Mouse (Mus musculus): ENCODE data around the gene Selenoo. TPM values are rescaled to one million over a fixed set of nuclear protein-coding genes. Genes with fewer than 3 reads are reported as not detected.

Selenoo gene
- polyA plus RNA-seq, 2 experiments from 2014 or later: 8.8 to 14.0 TPM

GRCm38 (mm10) chr15:89128382-89129350 is 39.8 kb downstream of the Selenoo start, which contains the start of gene Hdac10:
TSS of gene Hdac10 (minus strand) at chr15:89128700.
- ATAC-seq: peak; percentile 83

- no peak for ATAC-seq
Observed at GRCm38 (mm10) chr15:89130245-89130644, 41.4 kb downstream of the Selenoo start.

DNA sequence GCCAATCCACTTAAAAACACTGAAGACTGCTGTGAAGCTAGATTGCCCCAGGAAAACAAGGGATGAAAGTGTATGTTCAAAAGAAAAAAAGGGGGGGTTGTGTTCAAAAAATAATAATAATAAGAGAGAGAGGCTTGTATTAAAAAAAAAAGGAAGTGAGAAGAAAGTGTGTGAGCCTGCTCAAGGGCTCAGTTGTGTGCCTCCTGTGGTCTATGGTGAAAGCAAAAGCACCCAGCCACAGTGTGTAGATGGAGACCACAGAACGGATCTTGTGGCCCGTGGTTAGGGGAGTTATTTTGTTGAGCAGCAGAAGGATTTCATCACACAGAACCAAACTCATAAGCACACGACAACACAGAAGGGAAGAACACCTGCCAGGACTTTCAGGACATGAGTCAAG is 42.4 kb downstream of the Selenoo start:
- ATAC-seq: peak; percentile 74

DNA sequence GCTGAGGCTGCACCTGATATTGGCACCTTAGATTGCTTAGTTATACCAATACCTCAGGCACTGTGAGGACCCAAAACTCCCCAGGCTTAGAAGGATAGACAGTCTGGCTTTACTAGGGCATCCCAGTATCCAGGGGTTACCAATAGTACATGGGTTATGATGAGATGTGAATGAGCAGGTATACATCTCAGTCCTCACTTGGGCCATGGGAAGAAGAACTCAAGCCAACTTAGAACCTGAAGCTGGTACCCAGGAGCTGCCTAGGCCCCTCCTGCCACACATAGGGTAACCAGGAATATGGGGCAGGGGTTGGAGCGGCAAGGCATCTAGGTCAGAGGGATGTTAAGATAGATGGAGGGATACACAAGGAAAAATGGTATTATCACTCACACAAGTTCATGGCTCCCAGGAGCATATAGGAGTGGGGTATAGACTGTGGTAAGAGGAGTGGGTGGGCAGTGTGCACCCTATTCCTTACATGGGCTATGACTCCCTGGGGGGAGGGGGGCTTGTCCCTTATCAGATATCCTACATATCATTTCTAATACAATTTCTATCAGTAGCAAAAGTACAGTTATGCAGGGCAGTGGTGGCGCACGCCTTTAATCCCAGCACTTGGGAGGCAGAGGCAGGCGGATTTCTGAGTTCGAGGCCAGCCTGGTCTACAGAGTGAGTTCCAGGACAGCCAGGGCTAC is 47.7 kb downstream of the Selenoo start:
- no peak for ATAC-seq

DNA sequence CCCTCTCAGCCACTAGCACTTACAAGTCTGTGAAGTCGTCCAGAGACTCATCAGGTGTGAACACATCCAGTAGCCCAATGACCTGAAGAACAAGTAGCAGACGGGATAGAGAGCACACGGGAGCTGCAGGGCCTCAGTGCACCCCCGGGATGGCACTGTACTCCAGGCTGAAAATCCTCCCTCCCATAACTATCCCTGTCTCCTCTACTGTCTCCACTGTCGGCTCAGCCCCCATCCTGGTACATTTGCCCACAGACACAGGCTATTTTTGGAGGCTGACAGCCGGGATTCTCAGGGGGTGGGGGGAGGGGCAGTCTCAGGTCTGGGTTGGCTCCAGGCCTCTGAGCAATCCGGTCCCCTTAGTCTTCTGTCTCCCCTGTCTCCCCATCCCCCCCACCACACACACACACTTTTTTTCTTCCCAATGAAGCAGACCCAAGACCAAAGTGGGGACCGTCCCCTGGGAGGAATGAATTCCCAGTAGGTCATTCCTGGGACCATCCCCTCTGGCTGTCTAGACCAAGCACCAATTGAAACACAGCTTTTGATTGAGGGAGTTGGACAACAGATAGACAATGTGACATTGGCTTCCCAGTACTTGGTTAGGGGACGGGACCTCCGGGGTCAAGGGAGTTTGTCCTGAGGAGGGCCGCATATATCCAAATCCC is 48.6 kb downstream of the Selenoo start:
- ATAC-seq: no peak

DNA sequence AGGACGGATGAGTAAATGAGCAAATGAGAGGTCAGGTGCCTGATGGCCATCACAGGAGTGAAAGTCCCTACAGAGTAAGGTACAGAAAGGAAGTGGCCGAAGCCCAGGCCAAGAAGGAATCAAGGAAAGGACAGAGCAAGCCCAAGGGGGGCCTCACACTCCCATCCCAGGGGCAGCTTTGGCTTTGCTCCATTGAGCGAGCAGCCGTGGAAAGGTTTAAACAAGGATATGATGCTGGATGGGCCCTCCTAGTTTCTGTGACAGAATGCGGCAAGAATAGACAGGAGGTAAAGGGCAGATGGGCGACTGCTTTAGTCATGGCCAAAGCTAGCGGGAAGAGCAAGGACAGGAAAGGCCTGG is 49.1 kb downstream of the Selenoo start:
- no peak for ATAC-seq

DNA sequence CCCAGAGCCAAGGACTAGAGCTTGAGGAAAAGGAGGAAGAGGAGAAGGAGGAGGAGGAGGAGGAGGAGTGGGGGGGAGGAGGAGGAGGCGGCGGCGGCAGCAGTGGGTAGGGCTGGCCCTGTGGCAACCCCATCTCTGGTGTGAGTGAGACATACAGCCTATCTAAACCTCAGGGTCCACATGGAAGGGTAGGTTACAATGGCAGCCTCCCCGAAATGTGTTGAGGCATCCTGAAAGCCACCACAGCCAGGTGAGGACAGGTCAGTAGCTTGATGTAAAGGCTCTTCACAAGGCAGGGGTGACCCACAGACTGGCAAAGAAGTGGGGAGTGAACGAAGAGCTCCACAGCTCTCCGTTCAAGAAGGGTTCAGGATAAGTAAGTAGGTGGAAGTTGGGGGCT is 49.6 kb downstream of the Selenoo start:
- no peak for ATAC-seq

DNA sequence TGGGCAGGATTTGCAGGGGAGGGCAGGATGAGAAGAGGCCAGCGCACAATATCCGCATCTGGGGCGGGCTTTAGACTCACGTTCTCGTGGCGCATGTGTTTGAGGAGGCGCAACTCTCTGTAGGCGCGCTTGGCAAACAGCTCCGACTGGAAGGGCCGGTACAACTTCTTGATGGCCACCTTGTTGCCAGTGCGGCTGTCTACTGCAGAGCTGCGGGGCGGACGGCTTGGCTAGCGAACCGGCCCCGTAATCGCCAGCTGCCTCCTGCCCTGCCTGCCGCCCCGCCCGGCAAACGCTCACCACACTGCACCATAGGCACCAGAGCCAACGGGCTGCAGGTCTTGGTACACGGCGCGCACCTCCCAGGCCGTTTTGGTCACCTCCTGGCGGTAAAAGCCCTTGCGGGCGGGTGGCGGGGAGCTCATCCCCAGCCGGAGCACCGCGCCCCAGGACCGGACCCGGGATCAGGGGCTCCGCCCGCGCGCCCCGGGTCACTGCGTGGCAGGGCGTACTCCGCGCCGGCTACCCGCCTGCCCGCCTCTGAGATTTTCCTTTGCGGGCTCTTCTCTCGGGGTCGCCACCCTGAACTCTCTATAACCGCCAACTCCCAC is 51.3 kb downstream of the Selenoo start:
- ATAC-seq: peak; percentile 66

- ATAC-seq: peak; percentile 58
Observed at GRCm38 (mm10) chr15:89140659-89141252, 51.9 kb downstream of the Selenoo start, which contains the start of gene Mapk12. TSS of gene Mapk12 (minus strand) at chr15:89140703.

DNA sequence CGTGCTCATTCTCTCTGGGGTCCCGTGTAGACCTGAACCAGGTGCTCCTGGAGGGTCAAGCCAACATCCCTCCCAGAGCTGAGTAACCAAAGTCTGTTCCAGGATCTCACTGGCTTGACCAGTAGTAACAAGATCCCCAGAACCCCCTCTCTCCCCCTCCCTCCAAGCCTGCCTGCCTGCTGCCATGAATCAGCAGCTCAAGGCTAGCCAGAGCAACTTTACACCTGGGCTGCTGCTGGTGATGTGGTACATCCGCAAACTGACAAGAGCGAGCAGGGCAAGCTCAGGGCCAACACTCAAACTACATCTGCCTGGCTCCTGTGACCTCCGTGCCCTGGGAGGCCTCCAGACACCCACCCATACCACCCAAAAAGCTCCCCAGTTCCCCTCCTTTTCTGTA is 52.6 kb downstream of the Selenoo start:
- no peak for ATAC-seq

DNA sequence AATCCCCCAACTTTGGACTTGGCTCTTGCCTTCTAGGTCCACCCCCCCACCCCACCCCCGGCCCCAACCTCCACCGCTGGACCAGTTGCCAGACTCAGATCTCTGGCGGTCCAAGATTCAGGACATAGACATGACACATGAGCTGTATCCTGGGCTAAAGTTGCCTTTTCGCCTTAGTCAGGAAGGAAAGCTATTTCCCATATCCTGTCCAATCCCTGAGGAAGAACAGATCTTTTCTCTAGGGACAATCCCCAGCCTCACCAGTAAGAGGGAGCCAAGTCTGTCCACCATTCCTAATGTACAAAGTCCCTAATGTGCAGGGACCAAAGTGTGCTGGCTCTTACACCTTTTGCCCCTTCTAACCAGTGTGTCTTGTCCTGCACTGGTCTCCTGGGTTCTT is 53.0 kb downstream of the Selenoo start:
- no peak for ATAC-seq

DNA sequence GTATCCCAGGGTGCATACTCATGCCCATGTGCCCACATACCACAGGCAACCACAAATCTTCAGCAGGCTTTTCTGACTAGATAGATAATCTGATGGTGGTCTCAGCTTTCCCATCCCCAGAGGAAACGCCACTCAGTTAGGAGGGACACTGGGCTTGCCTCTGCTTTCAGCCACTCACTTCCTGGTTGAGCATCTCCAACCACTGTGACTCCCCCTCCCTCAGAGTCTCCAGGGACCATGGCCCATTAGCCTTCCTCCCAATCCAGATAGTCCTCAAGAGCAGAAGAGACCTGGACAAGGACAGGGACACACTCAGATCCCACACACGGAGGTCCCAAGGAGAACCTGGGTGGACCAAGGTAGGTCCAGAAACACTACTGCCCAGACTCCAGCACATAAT is 54.2 kb downstream of the Selenoo start:
- ATAC-seq: no peak

- no peak for ATAC-seq
Observed at GRCm38 (mm10) chr15:89144965-89145364, 56.1 kb downstream of the Selenoo start.

- no peak for ATAC-seq
Observed at GRCm38 (mm10) chr15:89145813-89146350, 57.0 kb downstream of the Selenoo start.

DNA sequence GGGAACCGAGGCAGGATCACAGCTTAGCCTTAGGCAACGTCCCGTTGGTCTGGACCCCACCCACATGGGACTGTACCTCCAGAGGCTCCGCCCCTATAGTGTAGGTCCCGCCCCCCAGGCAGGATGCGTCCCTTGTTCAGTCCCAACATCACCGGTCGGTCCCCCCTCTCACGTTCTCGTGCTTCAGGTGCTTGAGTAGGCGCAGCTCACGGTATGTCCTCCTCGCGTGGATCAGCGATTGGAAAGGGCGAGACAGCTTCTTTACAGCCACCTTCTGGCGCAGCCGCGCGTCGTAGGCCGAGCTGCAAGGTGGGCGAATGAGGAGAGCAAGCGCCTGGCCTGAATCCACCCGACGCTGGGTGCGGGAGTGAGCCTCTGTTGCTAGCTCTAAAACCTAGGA is 57.7 kb downstream of the Selenoo start:
- ATAC-seq: peak; percentile 47

- ATAC-seq: peak; percentile 70
Observed at GRCm38 (mm10) chr15:89147024-89147423, 58.1 kb downstream of the Selenoo start.

DNA sequence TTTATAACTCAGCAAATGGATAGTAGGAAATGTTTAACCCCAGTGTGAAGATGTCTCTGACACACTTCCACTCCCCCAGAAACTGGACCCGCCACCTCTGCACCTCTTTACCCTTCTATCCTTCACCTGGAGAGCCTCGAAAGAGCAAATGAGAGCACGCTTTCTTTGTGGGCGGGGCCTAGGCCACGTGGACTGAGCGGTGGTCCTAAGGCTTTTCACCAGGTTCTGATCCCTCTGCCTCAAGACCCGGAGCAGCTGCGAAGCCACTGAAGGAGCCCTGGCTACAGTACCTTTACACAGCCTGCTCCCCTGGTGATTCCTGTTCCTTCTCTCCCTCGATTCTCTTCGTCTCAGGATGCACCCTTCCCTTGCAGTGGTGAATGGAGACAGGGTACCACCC is 58.6 kb downstream of the Selenoo start:
- no peak for ATAC-seq

DNA sequence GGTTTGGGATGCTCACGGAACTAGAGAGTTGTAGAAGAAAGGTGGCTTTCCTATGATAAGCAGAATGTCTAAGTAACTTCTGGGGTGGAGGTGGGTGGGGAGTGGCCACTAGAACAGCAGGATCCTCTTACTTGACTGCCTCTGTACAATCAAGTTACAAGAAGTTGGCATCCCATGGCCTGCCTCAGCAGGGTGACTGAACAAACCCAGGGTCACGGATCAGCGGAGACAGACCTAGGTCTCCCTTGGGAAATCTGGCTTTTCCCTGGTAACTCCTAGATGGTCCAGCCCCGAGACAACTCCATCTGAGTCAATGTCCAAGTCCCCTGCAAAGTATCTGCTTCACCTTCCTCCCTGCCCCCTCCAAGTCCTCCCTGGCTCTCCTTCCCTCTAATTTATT is 59.0 kb downstream of the Selenoo start:
- no peak for ATAC-seq

DNA sequence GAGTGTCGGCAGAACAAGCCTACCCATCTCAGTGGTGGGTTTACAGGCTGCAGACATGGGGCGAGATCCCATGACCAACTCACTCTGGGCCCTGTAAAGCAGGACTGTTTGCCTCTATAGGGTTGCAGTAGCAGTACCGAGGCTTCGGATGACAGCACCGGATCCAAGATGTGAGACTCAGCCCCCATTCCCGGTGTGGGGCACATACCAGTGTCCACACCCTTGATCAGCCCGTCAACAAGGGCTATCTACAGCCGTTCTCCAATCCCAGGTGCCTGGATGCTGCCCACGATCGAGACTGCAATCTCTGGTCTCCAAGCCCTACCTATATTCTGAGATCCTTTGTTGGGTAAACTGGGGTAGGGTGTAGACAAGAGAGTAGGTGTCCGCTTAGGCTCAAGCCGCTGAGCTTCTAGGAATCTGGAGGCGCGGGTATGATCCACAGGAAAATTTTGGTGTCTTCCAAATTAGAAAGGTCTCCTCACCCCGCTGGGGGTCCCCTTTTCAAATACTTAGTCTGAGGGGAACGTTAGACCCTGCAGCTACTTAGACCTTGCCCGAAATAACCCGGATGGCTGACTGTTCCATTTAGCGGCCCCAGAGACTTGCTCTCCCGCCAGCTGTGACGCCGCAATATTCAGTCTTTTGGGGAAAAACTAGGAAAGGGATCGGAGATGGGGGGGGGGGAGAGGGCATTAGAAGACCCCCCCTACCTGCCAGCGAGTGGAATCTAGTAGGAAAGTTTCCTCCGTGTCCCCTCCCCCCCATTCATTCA is 59.8 kb downstream of the Selenoo start:
- no peak for ATAC-seq

DNA sequence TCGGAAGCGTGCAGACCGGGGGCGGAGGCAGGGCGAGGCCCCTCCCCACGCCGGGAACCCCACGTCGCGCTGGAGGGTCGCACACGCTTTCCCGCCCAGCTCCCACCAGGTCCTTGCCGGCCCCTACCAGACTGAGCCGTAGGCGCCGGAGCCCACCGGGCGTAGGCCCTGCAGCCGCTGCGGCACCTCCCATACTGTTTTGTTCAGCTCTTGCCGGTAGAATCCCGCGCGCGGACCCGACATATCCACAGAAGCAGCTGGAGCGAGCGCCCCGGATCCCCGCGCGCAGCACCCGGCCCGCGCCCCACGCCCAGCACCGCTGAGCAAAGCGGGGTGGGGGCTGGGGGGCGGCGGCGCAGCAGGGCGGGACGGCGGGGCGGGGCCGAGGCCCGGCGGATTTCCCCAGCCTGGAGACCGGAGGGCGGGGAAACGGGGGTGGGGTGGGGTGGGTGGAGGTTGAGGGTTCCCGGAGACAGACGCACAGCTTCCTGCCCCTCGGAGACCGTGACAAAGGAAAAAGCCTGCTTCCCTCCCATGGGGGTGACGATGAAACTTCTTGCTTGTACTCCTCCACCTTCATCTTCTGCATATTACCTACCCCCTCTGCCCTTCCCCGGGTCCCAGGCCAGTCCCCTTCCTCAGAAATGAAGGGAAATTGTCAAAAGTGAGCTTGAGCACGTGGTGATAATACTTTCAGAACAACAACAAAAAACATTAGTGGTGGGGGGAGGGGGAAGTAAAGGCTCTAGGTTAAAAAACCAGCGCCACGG is 60.6 kb downstream of the Selenoo start, which contains the start of gene Mapk11:
Gene Mapk11 (minus strand): TSS at position 358 of the 770 bp plus-strand sequence.
- peak; percentile 70 for ATAC-seq
